Mouse (Mus musculus): ENCODE measurements around the gene Dnaic2. TPM values are rescaled to one million over a fixed set of nuclear protein-coding genes. Genes with fewer than 3 reads are reported as not detected.

The Dnaic2 gene
- total and polyA plus RNA-seq, 3 experiments = 0.16 to 1.5 (median 0.18) TPM

DNA sequence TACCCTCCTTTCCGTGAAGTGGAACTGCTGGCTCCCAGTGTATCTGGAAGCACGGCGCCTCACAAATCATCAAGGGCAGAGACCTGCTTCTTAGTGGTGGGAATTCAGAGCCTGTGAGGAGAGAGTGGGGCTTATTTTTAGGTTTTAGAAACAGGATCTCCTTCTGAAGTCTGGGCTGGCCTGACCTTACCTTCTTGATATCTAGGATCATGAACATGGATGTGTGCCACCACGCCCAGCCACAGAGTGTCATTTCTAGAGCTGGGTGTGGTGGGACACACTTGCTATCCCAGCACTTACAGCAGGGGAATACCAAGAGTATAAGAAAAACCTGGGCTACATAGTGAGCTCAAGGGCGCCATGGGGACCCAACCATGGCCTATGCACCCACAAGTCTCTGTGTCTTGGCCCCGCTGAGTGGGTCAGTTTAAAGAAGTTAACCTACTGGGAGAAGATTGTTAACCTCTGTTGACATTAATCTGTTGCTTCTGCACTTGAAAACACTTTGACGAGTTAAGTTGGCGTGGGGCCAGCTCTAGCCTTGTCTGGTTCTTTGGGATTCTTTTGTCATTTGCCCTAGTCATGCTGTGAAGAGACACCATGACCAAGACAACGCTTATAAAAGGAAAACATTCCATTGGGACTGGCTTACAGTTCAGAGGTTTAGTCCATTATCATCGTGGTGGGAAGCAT, 44.0 kb upstream of the Dnaic2 start:
- Histone ChIP-seq H3K27me3 (ENCODE audit: control insufficient read depth, insufficient read depth, low read length) (no peaks in the 10 kb centered on the region), H3K79me2 (replicated peaks; ENCODE audit: control insufficient read depth, insufficient read depth, low read length) (no peaks in the 10 kb centered on the region), H3K9ac (ENCODE audit: low read depth, low read length) (no peak overlapping the region), H3K36me3 (ENCODE audit: control insufficient read depth, insufficient read depth, low read length) (no peaks in the 10 kb centered on the region), H3K4me1 (ENCODE audit: control insufficient read depth, insufficient read depth, low read length) (peaks cover 7% of the 10 kb centered on the region), H3K4me3 (no peak overlapping the region), H3K27ac (no peak overlapping the region)
- DNase-seq = no peak
- 84% methylated on average over 10 of the region's 10 CpGs for WGBS
- TF ChIP-seq EP300 (IDR thresholded peaks at IDR 0.05; ENCODE audit: insufficient read depth, low read depth, low read length) = no peak
- no peak for TF ChIP-seq POLR2A (IDR thresholded peaks at IDR 0.05; ENCODE audit: insufficient read depth, low read depth, low read length)
- no peak for TF ChIP-seq CTCF (IDR thresholded peaks at IDR 0.05)
- intact Hi-C loops (cut with DNase I) = no loop called here

DNA sequence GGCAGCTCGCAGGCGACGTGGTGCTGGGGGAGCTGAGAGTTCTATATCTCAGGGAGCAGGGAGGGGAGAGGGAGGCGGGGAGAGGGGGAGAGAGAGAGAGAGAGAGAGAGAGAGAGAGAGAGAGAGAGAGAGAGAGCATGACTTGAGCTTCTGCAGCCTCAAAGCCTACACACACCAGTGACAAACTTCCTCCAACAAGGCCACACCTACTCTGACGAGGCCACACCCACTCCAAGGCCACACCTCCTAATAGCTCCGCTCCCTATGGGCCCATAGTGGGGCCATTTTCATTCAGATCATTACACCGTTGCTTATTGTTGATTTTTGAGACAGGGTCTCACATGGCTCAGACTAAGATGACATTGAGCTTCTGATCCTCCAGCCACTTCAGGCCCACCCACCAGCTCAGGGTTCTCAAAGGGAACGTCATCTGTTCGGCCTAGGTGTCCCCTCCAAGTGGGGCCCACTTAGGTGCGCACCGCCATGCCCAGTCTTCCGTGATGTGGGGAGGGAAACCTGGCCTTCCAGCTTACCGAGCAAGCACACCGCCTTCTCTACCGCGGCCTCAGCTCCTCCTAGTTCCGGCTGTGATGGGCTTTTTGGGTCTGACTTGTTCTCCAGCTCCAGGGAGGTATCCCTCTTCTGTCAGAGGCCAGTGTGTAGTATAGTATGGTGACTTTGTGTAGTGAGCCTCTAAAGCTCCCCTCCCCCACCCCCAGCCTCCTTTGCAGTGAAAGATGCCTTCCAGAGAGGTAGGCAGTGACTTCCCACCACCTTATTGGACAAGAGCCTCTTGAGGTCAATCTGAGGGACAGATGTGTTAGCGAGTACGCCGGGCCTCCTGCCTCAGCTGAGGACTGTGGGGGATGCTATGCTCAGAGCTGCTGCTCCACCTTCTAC, 43.2 kb upstream of the Dnaic2 start:
- H3K36me3 ChIP-seq (ENCODE audit: control insufficient read depth, insufficient read depth, low read length) = no peaks in the 10 kb centered on the region
- 75% methylated on average over 20 of the region's 20 CpGs for WGBS
- H3K4me1 ChIP-seq (ENCODE audit: control insufficient read depth, insufficient read depth, low read length) = peaks cover 7% of the 10 kb centered on the region
- H3K4me3 ChIP-seq = no peak overlapping the region
- no peak overlapping the region for H3K27ac ChIP-seq
- no peak overlapping the region for H3K9ac ChIP-seq (ENCODE audit: low read depth, low read length)
- TF ChIP-seq EP300 (IDR thresholded peaks at IDR 0.05; ENCODE audit: insufficient read depth, low read depth, low read length) = no peak
- no peak for TF ChIP-seq CTCF (IDR thresholded peaks at IDR 0.05)
- no peak for TF ChIP-seq POLR2A (IDR thresholded peaks at IDR 0.05; ENCODE audit: insufficient read depth, low read depth, low read length)
- DNase-seq = no peak
- no peaks in the 10 kb centered on the region for H3K79me2 ChIP-seq (replicated peaks; ENCODE audit: control insufficient read depth, insufficient read depth, low read length)
- no peaks in the 10 kb centered on the region for H3K27me3 ChIP-seq (ENCODE audit: control insufficient read depth, insufficient read depth, low read length)
- intact Hi-C loops (cut with DNase I) = no loop called here

DNA sequence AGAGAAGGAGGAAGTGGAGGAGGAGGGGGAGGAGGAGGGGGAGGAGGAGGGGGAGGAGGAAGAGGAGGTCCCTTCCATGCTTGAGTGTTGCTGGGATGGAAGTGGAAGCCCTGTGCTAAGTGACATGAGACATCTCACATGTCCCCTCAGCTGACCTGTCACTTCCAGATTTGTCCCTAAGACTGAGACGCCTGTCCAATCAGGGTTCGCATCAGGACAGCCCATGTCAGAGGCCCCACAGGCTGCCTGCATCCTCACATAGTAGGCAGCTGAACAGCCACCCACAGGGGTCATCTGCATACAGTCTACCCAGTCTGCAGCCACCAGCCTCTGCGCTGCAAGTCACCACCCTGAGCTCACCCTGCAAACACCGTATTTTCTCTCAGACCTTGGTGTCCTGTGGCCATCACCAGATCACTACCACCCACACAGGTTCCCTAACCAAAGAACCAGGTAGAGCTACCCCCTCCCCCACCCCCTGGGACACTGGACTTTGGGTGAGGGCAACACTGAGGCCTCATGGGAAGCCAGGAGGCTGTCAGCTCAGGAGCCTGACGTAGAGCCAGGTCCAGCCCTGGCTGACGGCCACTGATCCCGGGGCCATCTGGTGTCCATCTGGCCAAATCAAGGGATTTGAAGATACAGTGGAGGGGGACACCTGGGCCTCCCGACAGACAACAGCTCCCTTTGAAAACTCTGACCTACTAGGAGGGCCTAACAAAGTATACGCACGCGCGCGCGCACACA, 42.4 kb upstream of the Dnaic2 start:
- Histone ChIP-seq H3K4me1 (ENCODE audit: control insufficient read depth, insufficient read depth, low read length) (peaks cover 4% of the 10 kb centered on the region), H3K9ac (ENCODE audit: low read depth, low read length) (no peak overlapping the region), H3K4me3 (no peak overlapping the region), H3K79me2 (replicated peaks; ENCODE audit: control insufficient read depth, insufficient read depth, low read length) (no peaks in the 10 kb centered on the region), H3K27me3 (ENCODE audit: control insufficient read depth, insufficient read depth, low read length) (no peaks in the 10 kb centered on the region), H3K27ac (no peak overlapping the region), H3K36me3 (ENCODE audit: control insufficient read depth, insufficient read depth, low read length) (no peaks in the 10 kb centered on the region)
- 58% methylated on average over 14 of the region's 14 CpGs for WGBS
- DNase-seq = no peak
- no peak for TF ChIP-seq CTCF (IDR thresholded peaks at IDR 0.05)
- intact Hi-C loops (cut with DNase I) = no loop called here

DNA sequence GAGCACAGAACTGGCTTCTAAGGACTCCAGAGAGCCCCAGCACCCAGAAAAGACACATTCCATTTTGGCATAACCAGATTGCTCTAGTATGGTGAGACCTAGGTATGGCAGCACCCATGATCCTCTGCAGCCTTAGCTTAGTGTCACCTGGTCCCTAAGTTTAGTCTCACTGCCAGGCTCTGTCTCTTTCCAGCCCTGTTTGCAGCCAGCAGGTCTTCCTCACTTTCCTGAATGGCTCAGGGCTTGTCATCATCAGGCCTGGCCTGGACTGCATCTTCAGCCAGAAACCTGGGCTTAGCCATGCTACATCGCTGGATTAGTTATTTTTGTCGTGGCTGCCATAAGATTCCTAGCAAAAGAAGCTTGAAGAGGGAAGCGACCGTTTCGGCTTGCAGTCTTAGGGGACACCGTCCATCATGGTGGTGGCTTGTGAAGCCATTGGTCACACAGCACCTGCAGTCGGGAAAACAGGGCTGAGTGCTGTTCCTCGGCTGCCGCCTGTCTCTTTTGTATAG, 41.6 kb upstream of the Dnaic2 start:
- Histone ChIP-seq H3K4me3 (no peak overlapping the region), H3K27ac (no peak overlapping the region), H3K4me1 (ENCODE audit: control insufficient read depth, insufficient read depth, low read length) (peaks cover 3% of the 10 kb centered on the region), H3K36me3 (ENCODE audit: control insufficient read depth, insufficient read depth, low read length) (no peaks in the 10 kb centered on the region), H3K27me3 (ENCODE audit: control insufficient read depth, insufficient read depth, low read length) (no peaks in the 10 kb centered on the region), H3K9ac (ENCODE audit: low read depth, low read length) (no peak overlapping the region), H3K79me2 (replicated peaks; ENCODE audit: control insufficient read depth, insufficient read depth, low read length) (no peaks in the 10 kb centered on the region)
- TF ChIP-seq EP300 (IDR thresholded peaks at IDR 0.05; ENCODE audit: insufficient read depth, low read depth, low read length) (no peak), CTCF (IDR thresholded peaks at IDR 0.05) (no peak), POLR2A (IDR thresholded peaks at IDR 0.05; ENCODE audit: insufficient read depth, low read depth, low read length) (no peak)
- DNase-seq = no peak
- intact Hi-C loops (cut with DNase I) = no loop called here
- WGBS = 73% methylated on average over 9 of the region's 9 CpGs

DNA sequence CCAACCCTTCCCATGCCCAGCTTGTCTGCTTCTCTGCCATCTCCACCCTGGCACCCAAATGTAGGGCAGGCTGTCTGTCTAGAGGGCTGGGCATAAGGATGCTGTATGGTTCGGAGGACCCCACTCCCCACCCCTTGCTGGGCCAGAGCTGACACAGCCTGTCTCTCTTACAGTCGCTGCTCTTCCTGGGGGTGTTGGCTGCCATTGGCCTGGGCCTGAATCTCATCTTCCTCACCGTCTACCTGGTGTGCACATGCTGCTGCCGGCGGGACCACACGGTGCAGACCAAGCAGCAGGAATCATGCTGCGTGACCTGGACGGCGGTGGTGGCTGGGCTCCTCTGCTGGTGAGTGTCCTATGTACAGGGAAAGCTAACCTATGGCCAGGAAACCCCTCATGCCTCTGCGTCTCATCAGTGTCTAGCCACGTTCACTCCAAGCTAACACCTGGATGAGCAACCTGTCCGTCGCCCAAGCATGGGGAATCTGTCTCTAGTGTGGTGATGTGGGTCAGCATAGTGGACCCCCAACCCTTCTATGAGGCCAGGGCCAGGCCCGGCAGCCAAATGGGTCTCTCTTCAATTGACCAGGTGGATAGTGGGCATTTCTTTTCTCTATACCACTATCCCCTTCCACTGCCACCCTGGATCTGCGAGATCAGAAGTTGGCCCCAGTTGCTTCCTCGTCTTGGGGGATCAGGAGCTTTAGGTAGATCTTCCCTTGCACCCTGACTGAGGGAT, 40.8 kb upstream of the Dnaic2 start:
- no peak overlapping the region for H3K4me3 ChIP-seq
- no peaks in the 10 kb centered on the region for H3K36me3 ChIP-seq (ENCODE audit: control insufficient read depth, insufficient read depth, low read length)
- H3K27ac ChIP-seq = no peak overlapping the region
- DNase-seq = no peak
- no peaks in the 10 kb centered on the region for H3K79me2 ChIP-seq (replicated peaks; ENCODE audit: control insufficient read depth, insufficient read depth, low read length)
- H3K9ac ChIP-seq (ENCODE audit: low read depth, low read length) = no peak overlapping the region
- no peaks in the 10 kb centered on the region for H3K27me3 ChIP-seq (ENCODE audit: control insufficient read depth, insufficient read depth, low read length)
- intact Hi-C loops (cut with DNase I) = no loop called here
- WGBS = 95% methylated on average over 16 of the region's 16 CpGs
- peaks cover 3% of the 10 kb centered on the region for H3K4me1 ChIP-seq (ENCODE audit: control insufficient read depth, insufficient read depth, low read length)
- TF ChIP-seq POLR2A (IDR thresholded peaks at IDR 0.05; ENCODE audit: insufficient read depth, low read depth, low read length) (no peak), EP300 (IDR thresholded peaks at IDR 0.05; ENCODE audit: insufficient read depth, low read depth, low read length) (no peak), CTCF (IDR thresholded peaks at IDR 0.05) (no peak)

All from heart, adult 2 months (tissue).